Mouse (Mus musculus) megakaryocyte, embryonic 14.5 days (primary cell): Measurements from ENCODE around the gene Mrvi1.

ENCODE experiments used
- FLI1 ChIP-seq: IDR thresholded peaks from 2 replicates; pipeline ENCODE4 v1.6.1; 2012; ENCODE audit warnings: low read length, inconsistent platforms, mixed read lengths
- GATA1 ChIP-seq: IDR thresholded peaks from 3 replicates; pipeline ENCODE4 v1.6.1; 2012; ENCODE audit warnings: mixed read lengths, low read length, inconsistent platforms, borderline replicate concordance

DNA sequence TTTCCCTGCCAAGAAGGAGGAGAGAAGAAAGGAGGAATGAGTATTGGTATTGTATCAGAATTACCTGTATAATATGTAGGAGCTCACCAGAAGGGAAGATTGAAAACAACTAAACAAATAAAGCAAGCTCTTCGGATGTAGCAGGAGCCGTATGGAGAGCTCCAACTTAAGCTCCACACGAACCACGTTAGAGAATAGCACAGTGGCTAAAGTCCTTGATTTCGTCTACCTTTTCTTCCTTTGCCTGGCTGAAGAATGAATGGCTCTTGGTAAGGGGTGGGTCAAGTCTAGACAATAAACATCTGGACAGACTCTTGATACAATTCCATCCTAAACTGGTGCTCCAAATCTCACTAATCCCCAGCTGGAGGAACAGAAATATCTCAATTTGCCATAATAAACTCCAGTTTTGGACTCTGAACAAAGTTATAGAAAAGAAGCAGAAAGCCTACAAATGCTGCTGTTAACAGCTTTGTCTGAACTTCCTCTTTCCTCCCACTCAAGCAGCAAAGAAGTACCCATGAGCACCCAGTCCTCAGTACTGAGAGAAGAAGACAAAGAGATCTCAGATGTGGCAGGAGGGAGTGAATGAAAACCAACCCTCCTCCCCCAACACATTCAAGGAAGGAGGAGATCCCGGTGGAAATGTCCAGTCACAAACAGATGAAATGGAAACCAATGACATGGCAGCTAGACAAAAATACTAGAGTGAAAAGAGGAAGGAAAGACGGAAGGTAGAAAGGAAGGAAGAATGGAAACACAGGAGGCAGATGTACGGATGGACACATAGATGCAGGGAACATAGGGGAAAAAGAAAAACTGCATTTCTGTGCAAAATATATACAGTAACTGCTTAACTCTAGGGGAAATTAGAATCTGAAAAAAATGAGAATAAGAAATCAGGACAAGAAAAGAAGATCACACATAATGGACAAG lies 73.8 kb downstream of the Mrvi1 start:
- no peak for TF ChIP-seq GATA1
- TF ChIP-seq FLI1, result no peak
